Mouse (Mus musculus) myocyte (in vitro differentiated cells): ENCODE results near the gene Itpr2. TPM values are rescaled to one million over a fixed set of nuclear protein-coding genes. Genes with fewer than 3 reads are reported as not detected.

Experiments used
- H3K27me3 ChIP-seq: one replicate; pipeline ENCODE4 v1.6.1; 2011; ENCODE audit not compliant: control insufficient read depth, insufficient read depth, insufficient read length
- H3K36me3 ChIP-seq: one replicate; pipeline ENCODE4 v1.6.1; 2011; ENCODE audit not compliant: control insufficient read depth, insufficient read depth
- H3K4me2 ChIP-seq: one replicate; pipeline ENCODE4 v1.6.1; 2011; ENCODE audit warnings: low read depth, control low read depth
- H3K4me3 ChIP-seq: one replicate; pipeline ENCODE4 v1.5.1; 2011; ENCODE audit warnings: mild to moderate bottlenecking, control low read depth, moderate library complexity
- H3K79me2 ChIP-seq: one replicate; pipeline ENCODE4 v1.6.1; 2011; ENCODE audit not compliant: control insufficient read depth, insufficient read depth
- H3ac ChIP-seq: one replicate; pipeline ENCODE4 v1.6.1; 2011; ENCODE audit not compliant: control insufficient read depth, insufficient read length
- CEBPB ChIP-seq: IDR thresholded peaks from 2 replicates; pipeline ENCODE4 v1.6.1; 2011; ENCODE audit warnings: mild to moderate bottlenecking, moderate library complexity; ENCODE audit not compliant: poor library complexity, insufficient read depth, severe bottlenecking
- E2F4 ChIP-seq: IDR thresholded peaks from one replicate; pipeline ENCODE4 v1.6.1; 2011; ENCODE audit warnings: mild to moderate bottlenecking, control low read depth, moderate library complexity; ENCODE audit not compliant: insufficient read depth
- MAX ChIP-seq: IDR thresholded peaks from one replicate; pipeline ENCODE4 v1.6.1; 2011; ENCODE audit warnings: low read depth, mild to moderate bottlenecking, control low read depth
- MYOD1 ChIP-seq, 3 experiments: IDR thresholded peaks; one replicate each; pipeline ENCODE4 v1.6.1; 2011; ENCODE audit warnings: control low read depth in 2 of 3, low read depth in 2 of 3, mild to moderate bottlenecking in 2 of 3, moderate library complexity in 1 of 3; ENCODE audit not compliant: insufficient read length in 2 of 3, control insufficient read depth in 1 of 3
- MYOG ChIP-seq, 3 experiments: IDR thresholded peaks; one replicate each; pipeline ENCODE4 v1.6.1; 2011; ENCODE audit warnings: control low read depth in 2 of 3, low read depth in 2 of 3, mild to moderate bottlenecking in 2 of 3; ENCODE audit not compliant: insufficient read length in 2 of 3, control insufficient read depth in 1 of 3, insufficient read depth in 1 of 3
- POLR2A ChIP-seq: IDR thresholded peaks from one replicate; pipeline ENCODE4 v1.6.1; 2011; ENCODE audit warnings: low read depth, mild to moderate bottlenecking, control low read depth, moderate library complexity; ENCODE audit not compliant: insufficient read length
- POLR2AphosphoS2 ChIP-seq: IDR thresholded peaks from one replicate; pipeline ENCODE4 v1.6.1; 2011; ENCODE audit warnings: low read depth, control low read depth; ENCODE audit not compliant: insufficient read length
- REST ChIP-seq: IDR thresholded peaks from one replicate; pipeline ENCODE4 v1.6.1; 2011; ENCODE audit warnings: mild to moderate bottlenecking, control low read depth, moderate library complexity; ENCODE audit not compliant: insufficient read depth, insufficient read length
- SRF ChIP-seq: IDR thresholded peaks from one replicate; pipeline ENCODE4 v1.6.1; 2011; ENCODE audit warnings: low read depth; ENCODE audit not compliant: control insufficient read depth, insufficient read length
- TCF12 ChIP-seq: IDR thresholded peaks from one replicate; pipeline ENCODE4 v1.6.1; 2011; ENCODE audit warnings: mild to moderate bottlenecking, control low read depth; ENCODE audit not compliant: poor library complexity, insufficient read depth, severe bottlenecking
- TCF3 ChIP-seq: IDR thresholded peaks from one replicate; pipeline ENCODE4 v1.6.1; 2011; ENCODE audit warnings: low read depth, control low read depth; ENCODE audit not compliant: insufficient read length
- USF1 ChIP-seq: IDR thresholded peaks from one replicate; pipeline ENCODE4 v1.6.1; 2011; ENCODE audit warnings: low read depth, mild to moderate bottlenecking, control low read depth, moderate library complexity
- polyA plus RNA-seq: library from polyadenylated mRNA; unstranded; fragments of >200 nt; fragmentation: generic; extraction: Trizol; gene quantifications from one replicate; pipeline ENCODE4 v1.2.1, GENCODE M21; 2012; ENCODE audit warnings: missing spikeins

The Itpr2 gene
- polyA plus RNA-seq, 1 experiment: 4.7 TPM

- no peaks in the 10 kb centered on the region for H3K27me3 ChIP-seq
- H3K4me3 ChIP-seq: no peak overlapping the region
- H3K79me2 ChIP-seq: no peaks in the 10 kb centered on the region
- TF ChIP-seq CEBPB (no peak), MYOD1 (IDR thresholded peaks at IDR 0.05; ENCODE audit: control insufficient read depth in 1 of 3, insufficient read length in 2 of 3, low read depth in 2 of 3) (no peak), REST (no peak), TCF12 (no peak), MYOG (IDR thresholded peaks at IDR 0.05; ENCODE audit: control insufficient read depth in 1 of 3, insufficient read depth in 1 of 3, insufficient read length in 2 of 3, low read depth in 2 of 3) (no peak), TCF3 (no peak), USF1 (no peak), POLR2AphosphoS2 (no peak), MAX (no peak), SRF (no peak), POLR2A (no peak), E2F4 (no peak)
- H3K36me3 ChIP-seq: no peaks in the 10 kb centered on the region
- H3K4me2 ChIP-seq: no peak overlapping the region
- no peak overlapping the region for H3ac ChIP-seq
Observed at GRCm38 (mm10) chr6:146082476-146082875, 419.5 kb downstream of the Itpr2 start.

- no peaks in the 10 kb centered on the region for H3K36me3 ChIP-seq
- H3K27me3 ChIP-seq: no peaks in the 10 kb centered on the region
- no peak overlapping the region for H3ac ChIP-seq
- H3K4me3 ChIP-seq: no peak overlapping the region
- TF ChIP-seq TCF12 (no peak), POLR2A (no peak), CEBPB (no peak), REST (no peak), MYOG (IDR thresholded peaks at IDR 0.05; ENCODE audit: control insufficient read depth in 1 of 3, insufficient read depth in 1 of 3, insufficient read length in 2 of 3, low read depth in 2 of 3) (no peak), USF1 (no peak), TCF3 (no peak), POLR2AphosphoS2 (no peak)
- no peak overlapping the region for H3K4me2 ChIP-seq
- no peaks in the 10 kb centered on the region for H3K79me2 ChIP-seq
Observed at GRCm38 (mm10) chr6:146081578-146081977, 420.4 kb downstream of the Itpr2 start.

- TF ChIP-seq REST (no peak), E2F4 (no peak), POLR2A (no peak), CEBPB (no peak), MYOD1 (IDR thresholded peaks at IDR 0.05; ENCODE audit: control insufficient read depth in 1 of 3, insufficient read length in 2 of 3, low read depth in 2 of 3) (no peak), TCF12 (no peak)
- Histone ChIP-seq H3K4me2 (no peak overlapping the region), H3K79me2 (no peaks in the 10 kb centered on the region)
Observed at GRCm38 (mm10) chr6:146080546-146081512, 421.2 kb downstream of the Itpr2 start.

GRCm38 (mm10) chr6:146079734-146080443 is 422.1 kb downstream of the Itpr2 start:
- Histone ChIP-seq H3ac (no peak overlapping the region), H3K4me2 (no peak overlapping the region), H3K36me3 (no peaks in the 10 kb centered on the region), H3K27me3 (no peaks in the 10 kb centered on the region), H3K4me3 (no peak overlapping the region), H3K79me2 (no peaks in the 10 kb centered on the region)
- TF ChIP-seq MAX (no peak), MYOG (IDR thresholded peaks at IDR 0.05; ENCODE audit: control insufficient read depth in 1 of 3, insufficient read depth in 1 of 3, insufficient read length in 2 of 3, low read depth in 2 of 3) (no peak), TCF3 (no peak)

More at GRCm38 (mm10) chr6:146080546-146081512, 421.2 kb downstream of the Itpr2 start:
- no peak overlapping the region for H3ac ChIP-seq
- H3K36me3 ChIP-seq: no peaks in the 10 kb centered on the region
- H3K4me3 ChIP-seq: no peak overlapping the region
- H3K27me3 ChIP-seq: no peaks in the 10 kb centered on the region

- Histone ChIP-seq H3K79me2 (no peaks in the 10 kb centered on the region), H3K4me2 (no peak overlapping the region), H3ac (no peak overlapping the region), H3K36me3 (no peaks in the 10 kb centered on the region), H3K4me3 (no peak overlapping the region), H3K27me3 (no peaks in the 10 kb centered on the region)
- no peak for TF ChIP-seq MAX
- no peak for TF ChIP-seq CEBPB
- no peak for TF ChIP-seq MYOG (IDR thresholded peaks at IDR 0.05; ENCODE audit: control insufficient read depth in 1 of 3, insufficient read depth in 1 of 3, insufficient read length in 2 of 3, low read depth in 2 of 3)
- no peak for TF ChIP-seq USF1
- no peak for TF ChIP-seq SRF
- no peak for TF ChIP-seq E2F4
- no peak for TF ChIP-seq MYOD1 (IDR thresholded peaks at IDR 0.05; ENCODE audit: control insufficient read depth in 1 of 3, insufficient read length in 2 of 3, low read depth in 2 of 3)
- no peak for TF ChIP-seq REST
- no peak for TF ChIP-seq POLR2AphosphoS2
- no peak for TF ChIP-seq TCF12
- no peak for TF ChIP-seq TCF3
Observed at GRCm38 (mm10) chr6:146079261-146079660, 422.8 kb downstream of the Itpr2 start.
